Comparison of ENCODE assay signal across 18 mouse cellular contexts in the genomic region with DNA sequence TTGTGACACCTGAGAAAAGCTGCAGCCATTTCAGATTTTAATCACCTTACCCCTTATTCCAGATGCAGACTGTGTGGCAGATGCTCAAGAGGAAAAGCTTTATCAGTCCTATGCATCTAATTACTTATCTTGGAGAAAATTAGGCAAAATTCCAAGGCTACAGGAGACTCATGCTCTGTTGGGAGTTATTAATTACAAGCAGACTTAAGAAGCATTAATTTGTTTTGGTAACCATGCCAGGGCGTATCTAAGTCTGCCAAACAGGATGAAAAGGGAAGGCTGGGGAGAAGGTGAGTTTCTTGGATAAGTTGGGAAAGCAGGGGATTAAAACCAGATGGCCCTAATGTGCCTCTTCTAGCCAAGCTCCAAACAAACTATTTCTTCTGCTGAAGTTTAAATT.
DNase-seq lines count a peak whose midpoint lies in the region; ATAC-seq and TF ChIP-seq lines count a peak whose summit lies in the region.
"Had no signal": no experiment of that assay in that cellular context is flagged by ENCODE, and none has a peak within 500 bp of the region (broad histone marks: within the 10 kb centered on the region; RNA-seq: fewer than 3 reads in every experiment).

No protein-coding gene starts in this region.

- H3K4me1 ChIP-seq in forebrain, embryonic 13.5 days, result peaks cover 26% of the 10 kb centered on the region; the same call in 1 of the 2 replicates
- peaks cover 13% of the 10 kb centered on the region for H3K4me1 ChIP-seq in forebrain, postnatal 0 days (ENCODE audit: insufficient read depth)
- H3K4me1 ChIP-seq in hindbrain, postnatal 0 days (ENCODE audit: insufficient read depth, low read length), result no peaks in the 10 kb centered on the region
- peaks cover 11% of the 10 kb centered on the region; the same call in 1 of the 2 replicates for H3K4me1 ChIP-seq in hindbrain, embryonic 12.5 days
- peaks cover 4% of the 10 kb centered on the region; the same call in 1 of the 2 replicates for H3K4me1 ChIP-seq in embryonic facial prominence, embryonic 14.5 days (ENCODE audit: control insufficient read depth, insufficient read depth, low read length)
- H3K4me1 ChIP-seq: liver, embryonic 12.5 days had no signal

- H3K9me3 ChIP-seq in forebrain, embryonic 13.5 days (replicated peaks), result no peaks in the 10 kb centered on the region
- H3K9me3 ChIP-seq in forebrain, postnatal 0 days (ENCODE audit: low read length), result no peaks in the 10 kb centered on the region
- H3K9me3 ChIP-seq in hindbrain, postnatal 0 days (ENCODE audit: low read length), result no peaks in the 10 kb centered on the region
- no peaks in the 10 kb centered on the region for H3K9me3 ChIP-seq in hindbrain, embryonic 12.5 days (replicated peaks)
- no peaks in the 10 kb centered on the region for H3K9me3 ChIP-seq in embryonic facial prominence, embryonic 14.5 days (ENCODE audit: control insufficient read depth, low read length)
- H3K9me3 ChIP-seq: forebrain, embryonic 10.5 days; liver, embryonic 12.5 days; lung, embryonic 15.5 days had no signal

- H3K27me3 ChIP-seq in forebrain, embryonic 13.5 days, result no peaks in the 10 kb centered on the region
- H3K27me3 ChIP-seq in forebrain, postnatal 0 days (ENCODE audit: insufficient read depth, low read length), result no peaks in the 10 kb centered on the region
- no peaks in the 10 kb centered on the region for H3K27me3 ChIP-seq in hindbrain, postnatal 0 days (ENCODE audit: insufficient read depth, low read length)
- H3K27me3 ChIP-seq in hindbrain, embryonic 12.5 days, result no peaks in the 10 kb centered on the region
- no peaks in the 10 kb centered on the region for H3K27me3 ChIP-seq in embryonic facial prominence, embryonic 14.5 days (replicated peaks; ENCODE audit: control insufficient read depth, insufficient read depth, low read length)
- H3K27me3 ChIP-seq: liver, embryonic 12.5 days; lung, embryonic 15.5 days; Patski had no signal

- no peak for DNase-seq in forebrain, postnatal 0 days
- peak; percentile 60 for DNase-seq in hindbrain, postnatal 0 days (ENCODE audit: low spot score)
- DNase-seq in NIH3T3 (ENCODE audit: low read depth), result peak; percentile 34
- peak; percentile 74 for DNase-seq in embryonic facial prominence, embryonic 14.5 days (ENCODE audit: low spot score)
- no peak for DNase-seq in layer of hippocampus, adult 11-12 months (ENCODE audit: low spot score)
- no peak for DNase-seq in urinary bladder, adult 18-20 months (ENCODE audit: low spot score in 2 of 2)
- DNase-seq: cerebellum, adult 2 months; heart, postnatal 4 days; kidney, adult 11 months; kidney, postnatal 25 days; thymus, postnatal 14 days had no signal

- no peaks in the 10 kb centered on the region for H3K36me3 ChIP-seq in forebrain, embryonic 13.5 days (ENCODE audit: poor library complexity, severe bottlenecking)
- H3K36me3 ChIP-seq in forebrain, postnatal 0 days (ENCODE audit: insufficient read depth), result no peaks in the 10 kb centered on the region
- H3K36me3 ChIP-seq in hindbrain, postnatal 0 days (ENCODE audit: insufficient read depth, low read length), result no peaks in the 10 kb centered on the region
- H3K36me3 ChIP-seq in hindbrain, embryonic 12.5 days, result no peaks in the 10 kb centered on the region
- H3K36me3 ChIP-seq in embryonic facial prominence, embryonic 14.5 days (ENCODE audit: control insufficient read depth, insufficient read depth, low read length), result no peaks in the 10 kb centered on the region
- H3K36me3 ChIP-seq: forebrain, embryonic 10.5 days; liver, embryonic 12.5 days; lung, embryonic 15.5 days had no signal

- no peak overlapping the region for H3K4me2 ChIP-seq in forebrain, embryonic 13.5 days
- no peak overlapping the region for H3K4me2 ChIP-seq in forebrain, postnatal 0 days (ENCODE audit: low read depth)
- H3K4me2 ChIP-seq in hindbrain, postnatal 0 days (ENCODE audit: low read depth, low read length), result no peak overlapping the region
- H3K4me2 ChIP-seq in hindbrain, embryonic 12.5 days (replicated peaks), result no peak overlapping the region
- H3K4me2 ChIP-seq in embryonic facial prominence, embryonic 14.5 days (ENCODE audit: low read depth, low read length), result no peak overlapping the region
- H3K4me2 ChIP-seq: liver, embryonic 12.5 days; lung, embryonic 15.5 days had no signal

- H3K4me3 ChIP-seq in forebrain, embryonic 13.5 days, result no peak overlapping the region
- H3K4me3 ChIP-seq in forebrain, postnatal 0 days (ENCODE audit: low read depth, low read length), result no peak overlapping the region
- H3K4me3 ChIP-seq in hindbrain, postnatal 0 days (ENCODE audit: low read length), result no peak overlapping the region
- H3K4me3 ChIP-seq in hindbrain, embryonic 12.5 days, result no peak overlapping the region
- no peak overlapping the region for H3K4me3 ChIP-seq in embryonic facial prominence, embryonic 14.5 days (ENCODE audit: low read depth, low read length)
- H3K4me3 ChIP-seq: forebrain, embryonic 10.5 days; liver, embryonic 12.5 days; lung, embryonic 15.5 days had no signal

- TF ChIP-seq CTCF in forebrain, postnatal 0 days (IDR thresholded peaks at IDR 0.05; ENCODE audit: low read depth), result no peak
- no peak for TF ChIP-seq CTCF in hindbrain, postnatal 0 days (IDR thresholded peaks at IDR 0.05; ENCODE audit: low read depth)

- 0 out of 2 replicates have a peak overlapping the region, but pooled peaks have one; percentile 5 for H3K27ac ChIP-seq in forebrain, embryonic 13.5 days
- H3K27ac ChIP-seq in forebrain, postnatal 0 days (ENCODE audit: low read depth, low read length), result no peak overlapping the region
- H3K27ac ChIP-seq in hindbrain, postnatal 0 days, result no peak overlapping the region
- H3K27ac ChIP-seq in hindbrain, embryonic 12.5 days, result no peak overlapping the region
- H3K27ac ChIP-seq in embryonic facial prominence, embryonic 14.5 days (replicated peaks; ENCODE audit: low read depth, low read length), result no peak overlapping the region
- H3K27ac ChIP-seq: forebrain, embryonic 10.5 days; liver, embryonic 12.5 days; lung, embryonic 15.5 days; stomach, postnatal 0 days had no signal

- 24% methylated on average over 1 of the region's 1 CpGs for WGBS in forebrain, embryonic 13.5 days
- 38% methylated on average over 1 of the region's 1 CpGs for WGBS in forebrain, postnatal 0 days
- 49% methylated on average over 1 of the region's 1 CpGs for WGBS in hindbrain, postnatal 0 days
- 62% methylated on average over 1 of the region's 1 CpGs for WGBS in hindbrain, embryonic 12.5 days
- WGBS in embryonic facial prominence, embryonic 14.5 days, result 31% methylated on average over 1 of the region's 1 CpGs

- ATAC-seq in forebrain, embryonic 13.5 days, result peak; percentile 15; the same call in 1 of the 2 replicates
- no peak for ATAC-seq in forebrain, postnatal 0 days
- ATAC-seq in hindbrain, postnatal 0 days, result no peak
- ATAC-seq in hindbrain, embryonic 12.5 days (ENCODE audit: low FRiP score), result no peak
- peak; percentile 57; the same call in 1 of the 2 replicates for ATAC-seq in embryonic facial prominence, embryonic 14.5 days (ENCODE audit: low read depth)
- ATAC-seq: liver, embryonic 12.5 days; Patski had no signal

- no peak overlapping the region for H3K9ac ChIP-seq in forebrain, embryonic 13.5 days
- H3K9ac ChIP-seq in forebrain, postnatal 0 days, result no peak overlapping the region
- no peak overlapping the region for H3K9ac ChIP-seq in hindbrain, postnatal 0 days (replicated peaks; ENCODE audit: low read length)
- H3K9ac ChIP-seq in hindbrain, embryonic 12.5 days, result no peak overlapping the region
- H3K9ac ChIP-seq in embryonic facial prominence, embryonic 14.5 days (ENCODE audit: low read depth, low read length), result no peak overlapping the region
- H3K9ac ChIP-seq: liver, embryonic 12.5 days; lung, embryonic 15.5 days had no signal

Comparison
In these comparisons a context has a peak if more than half of its experiments do, and no peak if none do; other contexts are left out.
1. ATAC-seq: peak in forebrain, embryonic 13.5 days (single experiment) and embryonic facial prominence, embryonic 14.5 days (single experiment); none in forebrain, postnatal 0 days (single experiment), hindbrain, postnatal 0 days (single experiment) and hindbrain, embryonic 12.5 days (single experiment).
2. DNase-seq: peak in hindbrain, postnatal 0 days (single experiment), NIH3T3 (single experiment) and embryonic facial prominence, embryonic 14.5 days (single experiment); none in forebrain, postnatal 0 days (single experiment), layer of hippocampus, adult 11-12 months (single experiment) and urinary bladder, adult 18-20 months (0 of 2).